Mouse (Mus musculus) midbrain, embryonic 13.5 days (tissue): ENCODE results near the gene Midn. TPM values are rescaled to one million over a fixed set of nuclear protein-coding genes. Genes with fewer than 3 reads are reported as not detected.

ENCODE experiments used
- ATAC-seq: fragments of 200-750 bp; cut with Nextera tagmentation; 2 replicates; pipeline ENCODE4 v1.8.0; 2017; ENCODE audit warnings: mild to moderate bottlenecking, moderate TSS enrichment, moderate library complexity
- H3K27ac ChIP-seq: fragments of 300-500 bp; sonication (generic); 2 replicates; pipeline ENCODE4 v1.5.1; 2015; ENCODE audit warnings: inconsistent platforms, mild to moderate bottlenecking, moderate library complexity
- H3K27me3 ChIP-seq: fragments of 300-500 bp; sonication (generic); 2 replicates; pipeline ENCODE4 v1.6.1; 2015; ENCODE audit warnings: mild to moderate bottlenecking, inconsistent platforms
- H3K36me3 ChIP-seq: fragments of 300-500 bp; sonication (generic); 2 replicates; pipeline ENCODE4 v1.6.1; 2015; ENCODE audit warnings: mild to moderate bottlenecking, inconsistent platforms
- H3K4me1 ChIP-seq: fragments of 300-500 bp; sonication (generic); replicated peaks from 2 replicates; pipeline ENCODE4 v1.6.1; 2015; ENCODE audit warnings: inconsistent platforms
- H3K4me2 ChIP-seq: fragments of 300-500 bp; sonication (generic); replicated peaks from 2 replicates; pipeline ENCODE4 v1.6.1; 2015; ENCODE audit warnings: moderate library complexity, mild to moderate bottlenecking, inconsistent platforms
- H3K4me3 ChIP-seq: fragments of 300-500 bp; sonication (generic); replicated peaks from 2 replicates; pipeline ENCODE4 v1.5.1; 2015; ENCODE audit warnings: mild to moderate bottlenecking, inconsistent platforms
- H3K9ac ChIP-seq: fragments of 300-500 bp; sonication (generic); replicated peaks from 2 replicates; pipeline ENCODE4 v1.6.1; 2015; ENCODE audit warnings: mild to moderate bottlenecking, inconsistent platforms
- H3K9me3 ChIP-seq: fragments of 300-500 bp; sonication (generic); 2 replicates; pipeline ENCODE4 v1.6.1; 2016; ENCODE audit warnings: mild to moderate bottlenecking, inconsistent platforms
- WGBS: fragments of 180-500 bp; shearing (Covaris S2); methylation state at CpG from one replicate; pipeline ENCODE4 v1.1.7; 2015; 5-methylcytosine and 5-hydroxymethylcytosine counted together
- polyA plus RNA-seq: library from polyadenylated mRNA; unstranded; fragments of >200 nt; fragmentation: Nextera tagmentation; extraction: Ambion mirVana; gene quantifications from 2 replicates; pipeline ENCODE4 v1.2.1, GENCODE M21; 2015

The Midn gene
- 35.9 and 40.6 TPM in 2 replicates for polyA plus RNA-seq

GRCm38 (mm10) chr10:80147719-80148601 lies at the start of gene Midn:
Midn (plus strand) TSS chr10:80148272.
- Histone ChIP-seq H3K9me3 (no peaks in the 10 kb centered on the region), H3K36me3 (peaks cover 51% of the 10 kb centered on the region), H3K4me1 (peaks cover 59% of the 10 kb centered on the region), H3K4me3 (peak within 1 kb of the TSS; percentile 98), H3K9ac (peak within 1 kb of the TSS; percentile 98), H3K27me3 (no peaks in the 10 kb centered on the region), H3K4me2 (peak within 1 kb of the TSS; percentile 79), H3K27ac (peak within 1 kb of the TSS; percentile 100)
- peak; percentile 17 for ATAC-seq
- 1% methylated on average over 36 of the region's 42 CpGs for WGBS

- Histone ChIP-seq H3K4me2 (no peak overlapping the region), H3K4me3 (no peak overlapping the region), H3K9me3 (no peaks in the 10 kb centered on the region), H3K4me1 (peaks cover 34% of the 10 kb centered on the region), H3K36me3 (no peaks in the 10 kb centered on the region), H3K9ac (no peak overlapping the region), H3K27ac (no peak overlapping the region), H3K27me3 (no peaks in the 10 kb centered on the region)
- 88% methylated on average over 5 of the region's 5 CpGs for WGBS
- no peak for ATAC-seq
Observed at GRCm38 (mm10) chr10:80098630-80099029, 49.4 kb upstream of the Midn start.

- peak overlapping the region; percentile 92; the same call in 1 of the 2 replicates for H3K4me3 ChIP-seq
- 68% methylated on average over 11 of the region's 11 CpGs for whole genome bisulfite sequencing
- H3K36me3 ChIP-seq: no peaks in the 10 kb centered on the region
- peak overlapping the region; percentile 93; the same call in 1 of the 2 replicates for H3K4me2 ChIP-seq
- no peak for ATAC-seq
- peaks cover 34% of the 10 kb centered on the region for H3K4me1 ChIP-seq
- no peak overlapping the region for H3K27ac ChIP-seq
- H3K27me3 ChIP-seq: no peaks in the 10 kb centered on the region
- H3K9ac ChIP-seq: peak overlapping the region; percentile 25; the same call in 1 of the 2 replicates
- H3K9me3 ChIP-seq: no peaks in the 10 kb centered on the region
Observed at GRCm38 (mm10) chr10:80100982-80101381, 47.1 kb upstream of the Midn start.

GRCm38 (mm10) chr10:80102216-80102915 lies 45.7 kb upstream of the Midn start:
- Histone ChIP-seq H3K9me3 (no peaks in the 10 kb centered on the region), H3K4me3 (peak overlapping the region; percentile 92), H3K4me2 (peak overlapping the region; percentile 93), H3K36me3 (no peaks in the 10 kb centered on the region), H3K4me1 (peaks cover 31% of the 10 kb centered on the region), H3K27me3 (no peaks in the 10 kb centered on the region), H3K9ac (peak overlapping the region; percentile 91), H3K27ac (peak overlapping the region; percentile 76)
- 1% methylated on average over 59 of the region's 59 CpGs for WGBS
- ATAC-seq: peak; percentile 93

GRCm38 (mm10) chr10:80103032-80103431 lies 45.0 kb upstream of the Midn start:
- H3K4me2 ChIP-seq: peak overlapping the region; percentile 93
- no peaks in the 10 kb centered on the region for H3K27me3 ChIP-seq
- no peaks in the 10 kb centered on the region for H3K36me3 ChIP-seq
- 80% methylated on average over 2 of the region's 2 CpGs for WGBS
- H3K9ac ChIP-seq: peak overlapping the region; percentile 91; the same call in 1 of the 2 replicates
- peaks cover 26% of the 10 kb centered on the region for H3K4me1 ChIP-seq
- peak overlapping the region; percentile 76 for H3K27ac ChIP-seq
- H3K4me3 ChIP-seq: peak overlapping the region; percentile 92
- no peaks in the 10 kb centered on the region for H3K9me3 ChIP-seq
- ATAC-seq: peak; percentile 15

- Histone ChIP-seq H3K36me3 (no peaks in the 10 kb centered on the region), H3K9me3 (no peaks in the 10 kb centered on the region), H3K9ac (no peak overlapping the region), H3K27ac (no peak overlapping the region), H3K27me3 (no peaks in the 10 kb centered on the region), H3K4me1 (peaks cover 26% of the 10 kb centered on the region), H3K4me2 (no peak overlapping the region), H3K4me3 (no peak overlapping the region)
- ATAC-seq: no peak
- WGBS: 87% methylated on average over 3 of the region's 3 CpGs
Observed at GRCm38 (mm10) chr10:80104181-80104580, 43.9 kb upstream of the Midn start.

GRCm38 (mm10) chr10:80105460-80105859 lies 42.6 kb upstream of the Midn start, which contains the start of gene Sbno2:
Sbno2 (minus strand) TSS chr10:80105571.
- Histone ChIP-seq H3K36me3 (no peaks in the 10 kb centered on the region), H3K9ac (no peak within 1 kb of the TSS), H3K4me3 (no peak within 1 kb of the TSS), H3K27me3 (no peaks in the 10 kb centered on the region; the same call in 1 of the 2 replicates), H3K9me3 (no peaks in the 10 kb centered on the region), H3K4me2 (no peak within 1 kb of the TSS), H3K27ac (no peak within 1 kb of the TSS), H3K4me1 (peaks cover 22% of the 10 kb centered on the region)
- ATAC-seq: no peak
- WGBS: 68% methylated on average over 5 of the region's 5 CpGs

- Histone ChIP-seq H3K4me3 (no peak overlapping the region), H3K27me3 (no peaks in the 10 kb centered on the region; the same call in 1 of the 2 replicates), H3K9ac (no peak overlapping the region), H3K9me3 (no peaks in the 10 kb centered on the region), H3K36me3 (no peaks in the 10 kb centered on the region), H3K27ac (no peak overlapping the region), H3K4me1 (peaks cover 17% of the 10 kb centered on the region), H3K4me2 (no peak overlapping the region)
- ATAC-seq: no peak
- 67% methylated on average over 5 of the region's 5 CpGs for WGBS
Observed at GRCm38 (mm10) chr10:80105926-80106325, 42.1 kb upstream of the Midn start.

- no peak for ATAC-seq
- H3K9ac ChIP-seq: no peak overlapping the region; the same call in 1 of the 2 replicates
- H3K27me3 ChIP-seq: no peaks in the 10 kb centered on the region; the same call in 1 of the 2 replicates
- H3K4me2 ChIP-seq: no peak overlapping the region
- no peaks in the 10 kb centered on the region for H3K9me3 ChIP-seq
- 61% methylated on average over 6 of the region's 6 CpGs for WGBS
- H3K4me1 ChIP-seq: peaks cover 5% of the 10 kb centered on the region; the same call in 1 of the 2 replicates
- no peak overlapping the region for H3K27ac ChIP-seq
- no peaks in the 10 kb centered on the region for H3K36me3 ChIP-seq
- H3K4me3 ChIP-seq: no peak overlapping the region
Observed at GRCm38 (mm10) chr10:80107678-80108077, 40.4 kb upstream of the Midn start.

DNA sequence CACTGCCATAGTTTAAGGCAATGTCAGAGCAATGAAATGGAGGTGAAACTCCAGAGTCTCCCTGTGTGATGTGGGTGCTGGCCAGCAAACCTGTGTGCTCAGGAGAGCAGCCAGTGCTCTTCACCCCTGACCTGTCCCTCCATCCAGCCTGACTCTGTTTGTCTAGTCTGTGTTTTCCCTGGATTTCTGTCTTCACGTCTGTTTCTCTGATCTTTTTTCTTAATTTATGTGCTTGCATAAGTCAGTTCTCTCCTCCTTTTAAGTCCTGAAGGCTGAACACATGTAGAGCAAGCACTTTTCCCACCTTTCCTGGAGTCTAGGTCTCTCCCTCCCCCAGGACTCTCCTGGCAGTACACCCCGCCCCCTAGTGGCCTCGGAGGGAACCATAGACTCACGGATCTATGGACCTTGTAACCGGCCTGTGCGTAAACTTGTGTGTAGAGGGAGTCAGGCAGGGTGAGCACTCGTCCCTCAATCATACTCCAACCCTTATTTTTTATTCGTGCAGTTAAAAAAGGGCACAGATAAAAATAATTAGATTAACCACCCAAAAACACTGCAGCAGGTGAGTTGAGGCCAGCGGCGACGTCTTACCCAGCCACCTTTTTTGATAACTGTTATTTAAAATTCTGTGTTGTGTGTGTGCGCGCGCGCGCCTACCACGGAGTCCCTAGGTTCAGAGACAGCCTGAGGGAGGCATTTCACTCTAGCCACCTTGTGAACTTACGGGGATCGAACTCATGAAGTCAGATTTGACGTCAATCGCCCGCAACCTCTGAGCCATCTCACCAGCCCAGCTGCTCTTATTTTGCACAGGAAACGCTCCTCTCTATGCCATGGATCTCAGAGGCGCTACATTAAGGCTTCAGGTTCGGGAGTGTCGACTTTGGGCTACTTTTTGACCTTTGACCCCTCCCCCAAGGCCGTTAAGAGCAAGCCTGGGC lies 33.5 kb upstream of the Midn start:
- Histone ChIP-seq H3K9me3 (no peaks in the 10 kb centered on the region), H3K9ac (no peak overlapping the region), H3K4me3 (peak overlapping the region; percentile 91), H3K27me3 (no peaks in the 10 kb centered on the region; the same call in 1 of the 2 replicates), H3K4me2 (peak overlapping the region; percentile 55), H3K27ac (peak overlapping the region; percentile 51), H3K4me1 (peaks cover 35% of the 10 kb centered on the region), H3K36me3 (peaks cover 11% of the 10 kb centered on the region)
- WGBS: 3% methylated on average over 27 of the region's 27 CpGs
- peak; percentile 46 for ATAC-seq

GRCm38 (mm10) chr10:80115290-80115943 lies 32.7 kb upstream of the Midn start, which contains the start of gene Stk11:
Stk11 (plus strand) TSS chr10:80115803.
- Histone ChIP-seq H3K27me3 (no peaks in the 10 kb centered on the region; the same call in 1 of the 2 replicates), H3K9ac (peak within 1 kb of the TSS; percentile 89), H3K36me3 (peaks cover 19% of the 10 kb centered on the region), H3K4me3 (peak within 1 kb of the TSS; percentile 91), H3K4me1 (peaks cover 43% of the 10 kb centered on the region), H3K9me3 (no peaks in the 10 kb centered on the region), H3K27ac (peak within 1 kb of the TSS; percentile 79), H3K4me2 (peak within 1 kb of the TSS; percentile 73)
- under 1% methylated on average over 70 of the region's 70 CpGs for WGBS
- peak; percentile 98 for ATAC-seq
